Mouse (Mus musculus) myocyte (in vitro differentiated cells): Measurements from ENCODE around the gene Col1a2. TPM values are rescaled to one million over a fixed set of nuclear protein-coding genes. Genes with fewer than 3 reads are reported as not detected.

Source experiments
- H3K27me3 ChIP-seq: one replicate; pipeline ENCODE4 v1.6.1; 2011; ENCODE audit not compliant: control insufficient read depth, insufficient read depth, insufficient read length
- H3K36me3 ChIP-seq: one replicate; pipeline ENCODE4 v1.6.1; 2011; ENCODE audit not compliant: control insufficient read depth, insufficient read depth
- H3K4me2 ChIP-seq: one replicate; pipeline ENCODE4 v1.6.1; 2011; ENCODE audit warnings: low read depth, control low read depth
- H3K4me3 ChIP-seq: one replicate; pipeline ENCODE4 v1.5.1; 2011; ENCODE audit warnings: mild to moderate bottlenecking, control low read depth, moderate library complexity
- H3K79me2 ChIP-seq: one replicate; pipeline ENCODE4 v1.6.1; 2011; ENCODE audit not compliant: control insufficient read depth, insufficient read depth
- H3ac ChIP-seq: one replicate; pipeline ENCODE4 v1.6.1; 2011; ENCODE audit not compliant: control insufficient read depth, insufficient read length
- CEBPB ChIP-seq: IDR thresholded peaks from 2 replicates; pipeline ENCODE4 v1.6.1; 2011; ENCODE audit warnings: mild to moderate bottlenecking, moderate library complexity; ENCODE audit not compliant: poor library complexity, insufficient read depth, severe bottlenecking
- E2F4 ChIP-seq: IDR thresholded peaks from one replicate; pipeline ENCODE4 v1.6.1; 2011; ENCODE audit warnings: mild to moderate bottlenecking, control low read depth, moderate library complexity; ENCODE audit not compliant: insufficient read depth
- MAX ChIP-seq: IDR thresholded peaks from one replicate; pipeline ENCODE4 v1.6.1; 2011; ENCODE audit warnings: low read depth, mild to moderate bottlenecking, control low read depth
- MYOD1 ChIP-seq, 3 experiments: IDR thresholded peaks; one replicate each; pipeline ENCODE4 v1.6.1; 2011; ENCODE audit warnings: control low read depth in 2 of 3, low read depth in 2 of 3, mild to moderate bottlenecking in 2 of 3, moderate library complexity in 1 of 3; ENCODE audit not compliant: insufficient read length in 2 of 3, control insufficient read depth in 1 of 3
- MYOG ChIP-seq, 3 experiments: IDR thresholded peaks; one replicate each; pipeline ENCODE4 v1.6.1; 2011; ENCODE audit warnings: control low read depth in 2 of 3, low read depth in 2 of 3, mild to moderate bottlenecking in 2 of 3; ENCODE audit not compliant: insufficient read length in 2 of 3, control insufficient read depth in 1 of 3, insufficient read depth in 1 of 3
- POLR2A ChIP-seq: IDR thresholded peaks from one replicate; pipeline ENCODE4 v1.6.1; 2011; ENCODE audit warnings: low read depth, mild to moderate bottlenecking, control low read depth, moderate library complexity; ENCODE audit not compliant: insufficient read length
- POLR2AphosphoS2 ChIP-seq: IDR thresholded peaks from one replicate; pipeline ENCODE4 v1.6.1; 2011; ENCODE audit warnings: low read depth, control low read depth; ENCODE audit not compliant: insufficient read length
- REST ChIP-seq: IDR thresholded peaks from one replicate; pipeline ENCODE4 v1.6.1; 2011; ENCODE audit warnings: mild to moderate bottlenecking, control low read depth, moderate library complexity; ENCODE audit not compliant: insufficient read depth, insufficient read length
- SRF ChIP-seq: IDR thresholded peaks from one replicate; pipeline ENCODE4 v1.6.1; 2011; ENCODE audit warnings: low read depth; ENCODE audit not compliant: control insufficient read depth, insufficient read length
- TCF12 ChIP-seq: IDR thresholded peaks from one replicate; pipeline ENCODE4 v1.6.1; 2011; ENCODE audit warnings: mild to moderate bottlenecking, control low read depth; ENCODE audit not compliant: poor library complexity, insufficient read depth, severe bottlenecking
- TCF3 ChIP-seq: IDR thresholded peaks from one replicate; pipeline ENCODE4 v1.6.1; 2011; ENCODE audit warnings: low read depth, control low read depth; ENCODE audit not compliant: insufficient read length
- USF1 ChIP-seq: IDR thresholded peaks from one replicate; pipeline ENCODE4 v1.6.1; 2011; ENCODE audit warnings: low read depth, mild to moderate bottlenecking, control low read depth, moderate library complexity
- polyA plus RNA-seq: library from polyadenylated mRNA; unstranded; fragments of >200 nt; fragmentation: generic; extraction: Trizol; gene quantifications from one replicate; pipeline ENCODE4 v1.2.1, GENCODE M21; 2012; ENCODE audit warnings: missing spikeins

Gene Col1a2
- polyA plus RNA-seq, 1 experiment: 627 TPM

- no peaks in the 10 kb centered on the region for H3K36me3 ChIP-seq
- peak overlapping the region; percentile 7 for H3K4me3 ChIP-seq
- no peak overlapping the region for H3ac ChIP-seq
- no peaks in the 10 kb centered on the region for H3K79me2 ChIP-seq
- no peaks in the 10 kb centered on the region for H3K27me3 ChIP-seq
- H3K4me2 ChIP-seq: peak overlapping the region; percentile 82
- TF ChIP-seq SRF: no peak
- TF ChIP-seq MYOD1 (IDR thresholded peaks at IDR 0.05; ENCODE audit: control insufficient read depth in 1 of 3, insufficient read length in 2 of 3, low read depth in 2 of 3): no peak
- TF ChIP-seq USF1: no peak
- TF ChIP-seq MYOG (IDR thresholded peaks at IDR 0.05; ENCODE audit: control insufficient read depth in 1 of 3, insufficient read depth in 1 of 3, insufficient read length in 2 of 3, low read depth in 2 of 3): no peak
- TF ChIP-seq TCF12: no peak
- TF ChIP-seq POLR2A: no peak
- TF ChIP-seq REST: no peak
These were observed 47.0 kb upstream of the Col1a2 start for GRCm38 (mm10) chr6:4457555-4457996.

DNA sequence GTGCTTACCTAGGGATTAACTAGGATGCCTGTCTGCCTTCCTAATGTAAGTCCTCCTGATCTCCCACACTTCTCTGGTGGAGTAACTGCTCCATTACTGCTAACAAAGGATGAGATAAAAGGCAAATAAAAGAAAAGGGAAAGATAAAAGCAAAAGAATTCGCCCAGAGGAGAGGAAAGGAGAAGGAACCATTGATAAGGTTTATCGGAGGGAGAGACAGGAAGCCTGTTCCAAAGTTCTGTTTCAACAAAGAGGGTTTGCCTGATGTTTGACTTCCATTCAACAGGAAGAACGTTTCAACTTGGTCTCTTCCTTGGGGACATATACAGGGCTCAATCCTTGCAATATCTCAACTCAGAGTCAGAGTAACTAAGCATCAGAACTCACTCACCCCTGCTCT lies 39.3 kb upstream of the Col1a2 start:
- H3K4me2 ChIP-seq: no peak overlapping the region
- TF ChIP-seq POLR2AphosphoS2 (no peak), TCF3 (no peak), MYOD1 (IDR thresholded peaks at IDR 0.05; ENCODE audit: control insufficient read depth in 1 of 3, insufficient read length in 2 of 3, low read depth in 2 of 3) (no peak), MYOG (IDR thresholded peaks at IDR 0.05; ENCODE audit: control insufficient read depth in 1 of 3, insufficient read depth in 1 of 3, insufficient read length in 2 of 3, low read depth in 2 of 3) (no peak)
- H3K79me2 ChIP-seq: no peaks in the 10 kb centered on the region
- H3K27me3 ChIP-seq: no peaks in the 10 kb centered on the region
- no peak overlapping the region for H3K4me3 ChIP-seq
- no peaks in the 10 kb centered on the region for H3K36me3 ChIP-seq
- no peak overlapping the region for H3ac ChIP-seq

- Histone ChIP-seq H3K4me2 (no peak overlapping the region), H3K36me3 (no peaks in the 10 kb centered on the region), H3K79me2 (no peaks in the 10 kb centered on the region), H3K27me3 (no peaks in the 10 kb centered on the region), H3ac (no peak overlapping the region), H3K4me3 (no peak overlapping the region)
- no peak for TF ChIP-seq USF1
- no peak for TF ChIP-seq POLR2AphosphoS2
- no peak for TF ChIP-seq TCF3
- no peak for TF ChIP-seq E2F4
- no peak for TF ChIP-seq MYOG (IDR thresholded peaks at IDR 0.05; ENCODE audit: control insufficient read depth in 1 of 3, insufficient read depth in 1 of 3, insufficient read length in 2 of 3, low read depth in 2 of 3)
- TF ChIP-seq REST: no peak
These were observed 21.1 kb upstream of the Col1a2 start for GRCm38 (mm10) chr6:4483577-4483936.

DNA sequence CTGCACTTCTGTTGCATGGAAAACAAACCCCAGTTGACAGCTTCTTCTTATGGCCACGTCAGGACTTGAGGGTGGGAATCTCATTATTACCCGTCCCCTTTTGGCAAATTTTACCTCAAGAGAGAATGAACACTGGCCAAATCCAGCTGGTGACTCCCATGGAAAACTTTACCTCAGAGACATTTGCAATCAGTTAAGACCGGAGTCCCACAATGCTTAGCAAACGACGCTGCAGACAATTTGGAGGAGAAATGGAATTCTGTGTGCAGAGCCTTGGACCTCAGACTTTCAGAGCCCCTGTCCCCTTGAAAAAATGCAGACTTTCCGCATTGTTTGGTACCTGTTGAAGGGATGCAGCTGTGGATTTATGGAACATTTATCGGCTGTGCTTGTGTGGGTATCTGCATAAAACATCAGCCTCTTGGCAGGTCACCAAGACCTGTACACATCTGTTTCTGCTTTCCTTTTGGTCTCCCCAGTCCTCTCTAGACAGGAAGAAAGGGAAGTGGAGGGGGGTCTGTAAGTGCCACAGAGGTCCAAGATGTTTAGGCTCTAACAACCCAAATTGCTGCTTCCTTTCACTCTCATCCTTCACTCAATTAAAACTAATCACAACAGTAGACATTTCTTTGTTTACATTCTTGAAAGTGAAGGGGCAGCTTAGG lies 20.5 kb upstream of the Col1a2 start:
- no peak overlapping the region for H3K4me2 ChIP-seq
- no peak overlapping the region for H3K4me3 ChIP-seq
- TF ChIP-seq TCF3 (no peak), REST (no peak), MYOD1 (IDR thresholded peaks at IDR 0.05; ENCODE audit: control insufficient read depth in 1 of 3, insufficient read length in 2 of 3, low read depth in 2 of 3) (no peak), SRF (no peak), MYOG (IDR thresholded peaks at IDR 0.05; ENCODE audit: control insufficient read depth in 1 of 3, insufficient read depth in 1 of 3, insufficient read length in 2 of 3, low read depth in 2 of 3) (no peak), MAX (no peak), CEBPB (no peak), TCF12 (no peak), E2F4 (no peak), POLR2A (no peak), USF1 (no peak), POLR2AphosphoS2 (no peak)
- no peaks in the 10 kb centered on the region for H3K79me2 ChIP-seq
- H3K36me3 ChIP-seq: no peaks in the 10 kb centered on the region
- H3K27me3 ChIP-seq: no peaks in the 10 kb centered on the region
- no peak overlapping the region for H3ac ChIP-seq

- TF ChIP-seq POLR2AphosphoS2 (no peak), USF1 (no peak), TCF3 (no peak), MYOG (IDR thresholded peaks at IDR 0.05; ENCODE audit: control insufficient read depth in 1 of 3, insufficient read depth in 1 of 3, insufficient read length in 2 of 3, low read depth in 2 of 3) (peak in 1 of 3 experiments; percentile 30), MYOD1 (IDR thresholded peaks at IDR 0.05; ENCODE audit: control insufficient read depth in 1 of 3, insufficient read length in 2 of 3, low read depth in 2 of 3) (peak in 2 of 3 experiments; percentile 33 to 40), REST (no peak)
- no peak overlapping the region for H3ac ChIP-seq
- peak overlapping the region; percentile 97 for H3K4me2 ChIP-seq
- no peaks in the 10 kb centered on the region for H3K36me3 ChIP-seq
- no peaks in the 10 kb centered on the region for H3K79me2 ChIP-seq
- H3K27me3 ChIP-seq: no peaks in the 10 kb centered on the region
- H3K4me3 ChIP-seq: no peak overlapping the region
These were observed 16.3 kb upstream of the Col1a2 start for GRCm38 (mm10) chr6:4488349-4488748.
